Mouse (Mus musculus) olfactory bulb, adult 2 months (tissue): ENCODE data around the gene Tmem56. TPM values are rescaled to one million over a fixed set of nuclear protein-coding genes. Genes with fewer than 3 reads are reported as not detected.

Experiments used
- H3K27ac ChIP-seq: fragments of 200-500 bp; 2 replicates; pipeline ENCODE4 v1.5.1; 2012; ENCODE audit warnings: low read depth, low read length; ENCODE audit not compliant: insufficient read depth
- H3K4me1 ChIP-seq: fragments of 200-500 bp; 2 replicates; pipeline ENCODE4 v1.6.1; 2012; ENCODE audit warnings: low read length; ENCODE audit not compliant: control insufficient read depth, insufficient read depth
- H3K4me3 ChIP-seq: fragments of 200-500 bp; 2 replicates; pipeline ENCODE4 v1.5.1; 2012; ENCODE audit warnings: mild to moderate bottlenecking, low read depth, low read length, moderate library complexity; ENCODE audit not compliant: insufficient read depth
- CTCF ChIP-seq: fragments of 200-500 bp; IDR thresholded peaks from 2 replicates; pipeline ENCODE4 v1.5.1; 2012; ENCODE audit warnings: low read depth, mild to moderate bottlenecking, low read length, moderate library complexity; ENCODE audit not compliant: insufficient read depth
- POLR2A ChIP-seq: fragments of 200-500 bp; IDR thresholded peaks from 2 replicates; pipeline ENCODE4 v1.6.1; 2012; ENCODE audit warnings: mild to moderate bottlenecking, low read depth, low read length, moderate library complexity; ENCODE audit not compliant: insufficient read depth
- WGBS: fragments of 180-500 bp; shearing (Covaris S2); methylation state at CpG from one replicate; pipeline ENCODE4 v1.1.7; 2018; 5-methylcytosine and 5-hydroxymethylcytosine counted together
- polyA plus RNA-seq: library from polyadenylated mRNA; stranded (reverse); fragments of >200 nt; gene quantifications from 2 replicates; pipeline ENCODE4 v1.2.4, GENCODE M21; 2012; ENCODE audit warnings: low replicate concordance; ENCODE audit not compliant: missing spikeins, insufficient read depth, insufficient read length

Gene Tmem56
- polyA plus RNA-seq, 1 experiment = not detected

GRCm38 (mm10) chr3:121256131-121256530, 26.8 kb downstream of the Tmem56 start:
- 91% methylated on average over 8 of the region's 8 CpGs for WGBS
- TF ChIP-seq CTCF = no peak
- TF ChIP-seq POLR2A = no peak
- Histone ChIP-seq H3K4me1 (peaks cover 2% of the 10 kb centered on the region; the same call in 1 of the 2 replicates), H3K27ac (no peak overlapping the region), H3K4me3 (no peak overlapping the region)

- 89% methylated on average over 7 of the region's 7 CpGs for WGBS
- TF ChIP-seq POLR2A (no peak), CTCF (no peak)
- H3K27ac ChIP-seq = no peak overlapping the region
- H3K4me3 ChIP-seq = no peak overlapping the region
- H3K4me1 ChIP-seq = peaks cover 7% of the 10 kb centered on the region
Measured at GRCm38 (mm10) chr3:121255501-121255900, 27.4 kb downstream of the Tmem56 start.

GRCm38 (mm10) chr3:121250576-121251433, 32.1 kb downstream of the Tmem56 start:
- Histone ChIP-seq H3K4me1 (peaks cover 13% of the 10 kb centered on the region), H3K4me3 (no peak overlapping the region), H3K27ac (no peak overlapping the region)
- TF ChIP-seq CTCF (no peak), POLR2A (no peak)
- 43% methylated on average over 19 of the region's 19 CpGs for WGBS

DNA sequence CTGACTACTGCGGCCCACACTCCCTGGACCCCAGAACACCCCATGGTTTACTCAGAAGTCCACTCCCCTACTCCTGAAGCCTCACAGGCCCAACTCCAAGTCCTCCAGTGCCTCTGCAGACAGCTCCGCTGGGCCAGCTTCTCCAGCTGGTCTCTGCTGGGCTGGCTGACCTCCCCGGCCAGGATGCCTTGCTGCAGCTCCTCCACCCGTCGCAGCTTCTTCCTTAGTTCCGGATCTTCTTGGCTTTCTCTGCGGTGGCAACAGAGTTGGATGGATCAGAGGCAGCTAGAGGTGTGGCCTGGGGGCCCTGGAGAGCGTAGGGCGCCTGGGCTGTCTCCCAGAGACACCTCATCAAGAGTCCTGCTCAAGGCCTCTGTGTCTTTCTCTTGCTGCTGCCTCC, 32.9 kb downstream of the Tmem56 start:
- TF ChIP-seq POLR2A (no peak), CTCF (no peak)
- WGBS = 89% methylated on average over 9 of the region's 9 CpGs
- Histone ChIP-seq H3K27ac (no peak overlapping the region), H3K4me3 (no peak overlapping the region), H3K4me1 (peaks cover 13% of the 10 kb centered on the region)

DNA sequence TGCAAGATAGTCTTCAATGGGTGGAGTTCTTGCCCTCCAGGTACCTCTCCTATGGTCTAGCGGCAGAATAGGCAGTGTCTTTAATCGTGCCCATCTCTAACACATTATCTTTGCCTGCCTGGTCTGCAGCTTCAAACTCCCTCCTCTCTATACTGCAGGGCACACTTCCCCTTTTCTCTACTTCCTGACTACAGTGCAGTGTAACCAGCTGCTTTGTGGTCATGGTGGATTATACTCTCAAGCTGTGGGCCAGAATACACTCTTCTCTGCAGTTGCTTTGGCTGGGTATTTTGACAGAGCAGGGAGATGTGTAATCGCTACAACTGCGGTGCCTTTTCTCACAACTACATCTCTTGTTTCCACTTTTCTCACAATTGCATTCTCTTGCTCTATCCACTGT, 40.0 kb downstream of the Tmem56 start:
- Histone ChIP-seq H3K27ac (no peak overlapping the region), H3K4me3 (no peak overlapping the region), H3K4me1 (no peaks in the 10 kb centered on the region)
- no peak for TF ChIP-seq POLR2A
- no peak for TF ChIP-seq CTCF
- WGBS = 88% methylated on average over 4 of the region's 4 CpGs

- TF ChIP-seq CTCF (no peak), POLR2A (no peak)
- no peak overlapping the region for H3K27ac ChIP-seq
- H3K4me3 ChIP-seq = no peak overlapping the region
- no peaks in the 10 kb centered on the region for H3K4me1 ChIP-seq
- WGBS = 91% methylated on average over 9 of the region's 9 CpGs
Measured at GRCm38 (mm10) chr3:121242111-121242936, 40.6 kb downstream of the Tmem56 start.

DNA sequence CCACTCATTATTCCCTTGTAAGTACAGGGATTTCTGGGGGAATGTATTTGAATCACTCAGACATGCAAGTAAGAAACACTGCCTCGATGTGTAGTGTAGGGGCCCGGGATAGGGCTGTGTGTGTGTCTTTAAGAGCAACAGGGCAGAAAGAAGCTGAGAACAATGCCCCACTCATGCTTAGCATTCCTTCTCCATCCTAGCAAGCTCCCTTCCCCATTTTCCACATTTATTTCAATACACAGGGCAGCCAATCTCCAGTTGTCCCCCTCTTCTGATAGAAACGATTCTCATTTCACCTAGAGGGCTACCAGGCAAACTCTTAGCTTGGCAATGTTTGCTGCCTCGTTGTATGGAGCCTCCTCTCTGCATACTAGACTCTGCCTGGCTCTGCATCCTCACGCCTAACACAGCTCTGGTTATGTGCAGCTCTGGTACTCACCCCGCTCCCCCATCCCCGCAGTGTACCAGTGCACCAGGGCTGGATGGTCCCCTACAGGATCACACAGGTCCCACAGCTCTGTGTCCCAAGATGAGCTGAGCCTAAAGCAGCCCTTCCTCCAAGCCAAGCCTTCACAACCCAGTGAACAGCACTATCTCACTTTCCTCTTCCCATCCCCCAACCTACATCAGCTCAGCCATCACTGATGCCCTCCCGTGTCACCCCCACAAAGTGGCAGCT, 42.4 kb downstream of the Tmem56 start:
- H3K4me1 ChIP-seq = no peaks in the 10 kb centered on the region
- H3K4me3 ChIP-seq = no peak overlapping the region
- TF ChIP-seq CTCF = no peak
- TF ChIP-seq POLR2A = no peak
- 45% methylated on average over 8 of the region's 8 CpGs for WGBS
- peak overlapping the region; percentile 49 for H3K27ac ChIP-seq

DNA sequence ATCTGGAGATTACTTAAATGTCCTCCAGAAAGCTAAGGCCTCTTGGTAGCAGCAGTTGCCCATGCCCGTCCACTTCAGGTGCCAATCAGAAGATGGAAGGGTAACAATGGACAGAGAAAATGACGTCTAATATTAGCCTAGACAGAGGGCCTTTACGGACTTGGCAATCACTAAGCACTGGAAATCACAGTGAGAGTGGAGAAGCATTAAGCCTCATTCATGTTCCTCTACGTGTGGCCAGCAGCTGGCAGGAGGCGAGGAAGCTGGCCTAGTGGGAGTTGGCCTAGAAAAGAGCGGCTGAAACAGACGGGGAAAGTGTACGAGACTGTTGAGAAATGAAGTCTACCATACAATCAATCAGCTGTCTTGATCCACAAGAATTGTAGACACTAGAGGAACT, 43.8 kb downstream of the Tmem56 start:
- Histone ChIP-seq H3K4me3 (no peak overlapping the region), H3K27ac (no peak overlapping the region), H3K4me1 (no peaks in the 10 kb centered on the region)
- TF ChIP-seq POLR2A (no peak), CTCF (no peak)
- WGBS = 52% methylated on average over 8 of the region's 8 CpGs

- no peak for TF ChIP-seq CTCF
- no peak overlapping the region for H3K4me3 ChIP-seq
- H3K4me1 ChIP-seq = peaks cover 2% of the 10 kb centered on the region; the same call in 1 of the 2 replicates
- H3K27ac ChIP-seq = no peak overlapping the region
- 92% methylated on average over 8 of the region's 8 CpGs for WGBS
Measured at GRCm38 (mm10) chr3:121224763-121225162, 58.1 kb downstream of the Tmem56 start.
